Mouse (Mus musculus) MEL (cell line): ENCODE measurements around the gene Sucla2. TPM values are rescaled to one million over a fixed set of nuclear protein-coding genes. Genes with fewer than 3 reads are reported as not detected.
A peak's percentile ranks its signal among the peaks of the same experiment; 100 is the strongest.

Experiments used
- DNase-seq: peaks from one replicate; pipeline ENCODE4 v3.0.0; 2011; ENCODE audit warnings: low read depth, low spot score
- H3K27ac ChIP-seq: 2 replicates; pipeline ENCODE4 v1.5.1; 2012; ENCODE audit warnings: low read depth, mild to moderate bottlenecking, control low read depth, low read length, moderate library complexity; ENCODE audit not compliant: control insufficient read depth
- H3K27me3 ChIP-seq, 2 experiments: fragments of 150-350 bp in 1 of 2; sonication (generic) in 1 of 2; 2 replicates each; pipeline ENCODE4 v1.6.1; 2012; ENCODE audit warnings: low read length in 2 of 2, mild to moderate bottlenecking in 2 of 2, improper control_type of control experiment in 1 of 2, moderate library complexity in 1 of 2; ENCODE audit not compliant: insufficient read depth in 2 of 2, control insufficient read depth in 1 of 2
- H3K36me3 ChIP-seq, 2 experiments: 2 replicates each; pipeline ENCODE4 v1.6.1; 2012 to 2014; ENCODE audit warnings: low read length in 2 of 2, improper control_type of control experiment in 1 of 2, inconsistent platforms in 1 of 2, mild to moderate bottlenecking in 1 of 2; ENCODE audit not compliant: insufficient read depth in 2 of 2, control insufficient read depth in 1 of 2
- H3K4me1 ChIP-seq, 2 experiments: fragments of 150-350 bp in 1 of 2; sonication (generic) in 1 of 2; 2 replicates each; pipeline ENCODE4 v1.6.1; 2012; ENCODE audit warnings: low read length in 2 of 2, improper control_type of control experiment in 1 of 2, mild to moderate bottlenecking in 1 of 2; ENCODE audit not compliant: insufficient read depth in 2 of 2, control insufficient read depth in 1 of 2
- H3K4me3 ChIP-seq, 2 experiments: fragments of 150-350 bp in 1 of 2; sonication (generic) in 1 of 2; 2 replicates each; pipeline ENCODE4 v1.5.1; 2012; ENCODE audit warnings: low read depth in 2 of 2, low read length in 2 of 2, mild to moderate bottlenecking in 2 of 2, moderate library complexity in 2 of 2, control low read depth in 1 of 2, improper control_type of control experiment in 1 of 2; ENCODE audit not compliant: control insufficient read depth in 1 of 2, insufficient read depth in 1 of 2
- H3K79me2 ChIP-seq: 2 replicates; pipeline ENCODE4 v1.6.1; 2012; ENCODE audit warnings: mild to moderate bottlenecking, low read length, moderate library complexity; ENCODE audit not compliant: control insufficient read depth, poor library complexity, insufficient read depth
- H3K9ac ChIP-seq: 2 replicates; pipeline ENCODE4 v1.6.1; 2012; ENCODE audit warnings: low read depth, mild to moderate bottlenecking, control low read depth, low read length, moderate library complexity; ENCODE audit not compliant: control insufficient read depth, poor library complexity, severe bottlenecking
- H3K9me3 ChIP-seq: fragments of 150-350 bp; sonication (generic); replicated peaks from 2 replicates; pipeline ENCODE4 v1.6.1; 2012; ENCODE audit warnings: mild to moderate bottlenecking, low read length, improper control_type of control experiment, moderate library complexity; ENCODE audit not compliant: insufficient read depth
- BHLHE40 ChIP-seq: IDR thresholded peaks from 2 replicates; pipeline ENCODE4 v1.6.1; 2012; ENCODE audit warnings: low read depth, mild to moderate bottlenecking, inconsistent platforms, low read length, improper control_type of control experiment, borderline replicate concordance
- CTCF ChIP-seq, 3 experiments: IDR thresholded peaks in 2 of 3; conservative IDR thresholded peaks in 1 of 3; 2 replicates each; pipeline ENCODE4 v1.5.1; 2011 to 2012; ENCODE audit warnings: low read length in 3 of 3, low read depth in 2 of 3, mild to moderate bottlenecking in 2 of 3, improper control_type of control experiment in 1 of 3, inconsistent platforms in 1 of 3, mixed read lengths in 1 of 3, moderate library complexity in 1 of 3; ENCODE audit not compliant: control insufficient read depth in 1 of 3, insufficient read depth in 1 of 3, poor library complexity in 1 of 3, severe bottlenecking in 1 of 3
- GATA1 ChIP-seq: IDR thresholded peaks from 2 replicates; pipeline ENCODE4 v1.6.1; 2011; ENCODE audit warnings: low read depth, low read length, improper control_type of control experiment
- MAZ ChIP-seq: IDR thresholded peaks from 2 replicates; pipeline ENCODE4 v1.6.1; 2012; ENCODE audit warnings: low read depth, mild to moderate bottlenecking, inconsistent platforms, low read length, improper control_type of control experiment
- MEF2A ChIP-seq: IDR thresholded peaks from 2 replicates; pipeline ENCODE4 v1.6.1; 2014; ENCODE audit warnings: low read depth, mild to moderate bottlenecking, inconsistent platforms, low read length, improper control_type of control experiment; ENCODE audit not compliant: poor library complexity, insufficient replicate concordance, severe bottlenecking; ENCODE audit errors: extremely low read depth
- POLR2AphosphoS2 ChIP-seq: IDR thresholded peaks from 2 replicates; pipeline ENCODE4 v1.6.1; 2011; ENCODE audit warnings: low read length, improper control_type of control experiment
- SIN3A ChIP-seq: IDR thresholded peaks from 2 replicates; pipeline ENCODE4 v1.6.1; 2012; ENCODE audit warnings: low read length, improper control_type of control experiment, inconsistent platforms
- TAL1 ChIP-seq: IDR thresholded peaks from 2 replicates; pipeline ENCODE4 v1.6.1; 2012; ENCODE audit warnings: mild to moderate bottlenecking, inconsistent platforms, low read length, moderate library complexity, mixed read lengths
- TCF12 ChIP-seq: IDR thresholded peaks from 2 replicates; pipeline ENCODE4 v1.6.1; 2014; ENCODE audit warnings: low read depth, mild to moderate bottlenecking, inconsistent platforms, low read length, improper control_type of control experiment, moderate library complexity
- UBTF ChIP-seq: IDR thresholded peaks from 2 replicates; pipeline ENCODE4 v1.6.1; 2012; ENCODE audit warnings: low read depth, mild to moderate bottlenecking, inconsistent platforms, low read length, improper control_type of control experiment, moderate library complexity, borderline replicate concordance; ENCODE audit not compliant: insufficient read depth
- USF1 ChIP-seq: IDR thresholded peaks from 2 replicates; pipeline ENCODE4 v1.6.1; 2014; ENCODE audit warnings: low read depth, mild to moderate bottlenecking, inconsistent platforms, low read length, improper control_type of control experiment, moderate library complexity
- USF2 ChIP-seq, 2 experiments: IDR thresholded peaks; 2 replicates each; pipeline ENCODE4 v1.6.1; 2011 to 2012; ENCODE audit warnings: improper control_type of control experiment in 2 of 2, low read length in 2 of 2, borderline replicate concordance in 1 of 2, inconsistent platforms in 1 of 2, low read depth in 1 of 2, mild to moderate bottlenecking in 1 of 2; ENCODE audit not compliant: insufficient read depth in 1 of 2
- ZKSCAN1 ChIP-seq: IDR thresholded peaks from 2 replicates; pipeline ENCODE4 v1.6.1; 2012; ENCODE audit warnings: low read depth, mild to moderate bottlenecking, inconsistent platforms, low read length, improper control_type of control experiment, moderate library complexity
- ZNF384 ChIP-seq: IDR thresholded peaks from 2 replicates; pipeline ENCODE4 v1.6.1; 2012; ENCODE audit warnings: low read depth, mild to moderate bottlenecking, inconsistent platforms, low read length, improper control_type of control experiment
- polyA plus RNA-seq, 2 experiments: library from polyadenylated mRNA; stranded (reverse) in 1 of 2; unstranded in 1 of 2; fragments of >175 nt in 1 of 2; fragments of >200 nt in 1 of 2; gene quantifications; 2 replicates each; pipeline versions ENCODE4 v1.2.1 to v1.2.4; 2012; ENCODE audit warnings: low replicate concordance in 2 of 2, low read depth in 1 of 2; ENCODE audit not compliant: insufficient read length in 2 of 2, insufficient read depth in 1 of 2, missing spikeins in 1 of 2
- total RNA-seq: library from RNA; depleted of rRNA; stranded (reverse); fragments of 300-350 nt; gene quantifications from 2 replicates; pipeline ENCODE4 v1.2.3, GENCODE M21; 2012

Gene Sucla2
- total and polyA plus RNA-seq, 3 experiments = 59.4 to 65.5 (median 61.6) TPM

DNA sequence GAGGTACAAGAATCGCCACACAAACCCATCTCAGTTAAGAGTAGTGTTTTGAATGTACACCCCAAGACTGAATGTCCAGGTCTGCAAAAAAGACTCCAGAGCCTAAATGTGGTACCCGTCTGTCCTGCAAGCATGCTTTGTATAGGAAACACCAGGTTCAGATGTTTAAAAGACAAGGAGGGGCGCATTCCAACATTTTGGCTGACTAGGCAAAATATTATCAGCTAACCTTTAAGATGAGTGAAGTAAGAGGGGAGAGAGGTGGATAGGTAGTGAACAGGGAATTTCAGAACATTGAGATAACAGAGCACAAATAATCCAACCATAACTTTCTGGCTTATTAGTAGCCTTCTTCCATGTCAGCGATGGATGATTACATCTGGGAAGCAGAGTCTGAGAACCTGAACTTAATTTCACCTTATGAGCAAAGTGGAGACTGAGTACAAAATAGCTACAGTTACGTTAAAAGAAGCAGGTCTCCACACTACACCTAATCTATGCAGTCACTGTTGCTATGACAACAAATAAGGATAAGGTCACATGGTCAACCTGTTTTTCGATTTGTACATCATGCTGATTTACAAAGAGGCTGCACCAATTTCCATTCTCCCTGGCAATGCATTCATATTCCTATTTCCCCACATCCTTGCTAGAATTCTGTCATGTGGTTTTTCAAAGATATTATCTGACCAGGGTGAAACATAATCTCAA, 8.8 kb downstream of the Sucla2 start:
- H3K79me2 ChIP-seq = no peaks in the 10 kb centered on the region
- DNase-seq = no peak

DNA sequence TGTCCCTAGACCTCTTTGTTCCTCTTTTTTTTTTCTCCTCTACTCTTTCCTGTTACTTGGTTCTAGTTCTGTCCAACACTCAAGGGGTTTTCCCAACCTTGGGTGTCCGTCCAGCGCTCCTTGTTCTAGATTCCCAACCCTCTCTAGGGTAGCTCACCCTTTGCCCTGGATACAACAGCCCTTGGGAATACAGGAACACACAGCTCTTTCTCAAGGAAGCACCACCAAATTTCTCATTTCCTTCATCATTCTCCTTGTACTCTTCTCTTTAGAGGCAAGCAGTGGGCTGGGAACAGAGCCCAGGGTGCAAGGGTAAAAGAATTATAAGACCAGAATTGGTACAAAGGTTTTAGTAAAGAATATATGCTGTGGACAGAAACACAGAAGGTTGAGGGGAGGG, 10.5 kb downstream of the Sucla2 start:
- H3K4me3 ChIP-seq = no peak overlapping the region
- H3K79me2 ChIP-seq = no peaks in the 10 kb centered on the region
- no peak for DNase-seq
- TF ChIP-seq BHLHE40 (no peak), CTCF (IDR thresholded peaks at IDR 0.05 in 2 of 3, conservative IDR thresholded peaks at IDR 0.05 in 1 of 3; ENCODE audit: control insufficient read depth in 1 of 3, insufficient read depth in 1 of 3, low read depth in 2 of 3, low read length in 3 of 3, poor library complexity in 1 of 3, severe bottlenecking in 1 of 3) (no peak), SIN3A (no peak), POLR2AphosphoS2 (no peak), ZKSCAN1 (no peak), ZNF384 (no peak), UBTF (no peak), MAZ (no peak), TCF12 (no peak)
- peaks cover 6 to 8% of the 10 kb centered on the region in 2 experiments for H3K27me3 ChIP-seq
- no peak overlapping the region for H3K27ac ChIP-seq
- H3K36me3 ChIP-seq = no peaks in the 10 kb centered on the region
- no peaks in the 10 kb centered on the region for H3K9me3 ChIP-seq
- H3K4me1 ChIP-seq = no peaks in the 10 kb centered on the region
- no peak overlapping the region for H3K9ac ChIP-seq

More for the DNA sequence above, 8.8 kb downstream of the Sucla2 start:
- Histone ChIP-seq H3K27ac (no peak overlapping the region), H3K36me3 (peaks cover 0 to 4% of the 10 kb centered on the region in 2 experiments; a peak in 2 of 4 replicates), H3K4me1 (peaks cover 0 to 8% of the 10 kb centered on the region in 2 experiments; a peak in 3 of 4 replicates), H3K9ac (no peak overlapping the region), H3K27me3 (peaks cover 6 to 8% of the 10 kb centered on the region in 2 experiments), H3K9me3 (no peaks in the 10 kb centered on the region), H3K4me3 (no peak overlapping the region)
- TF ChIP-seq MEF2A (no peak), GATA1 (no peak), USF2 (IDR thresholded peaks at IDR 0.05; ENCODE audit: borderline replicate concordance in 1 of 2, insufficient read depth in 1 of 2, low read depth in 1 of 2, low read length in 2 of 2) (0 out of 4 replicates have a peak, but pooled peaks of 1 of the 2 experiments have one; percentile 5), TAL1 (no peak), ZNF384 (no peak), USF1 (peak; percentile 44; the same call in 1 of the 2 replicates)
